Mouse (Mus musculus) cerebellum, adult 2 months (tissue): ENCODE measurements at regions not wholly inside any gene's neighbourhood (a gene's known extent, or its start where the extent isn't known, plus 50 kb on each side); places are given as distances from the start of the nearest gene placed in this dataset.

ENCODE experiments used
- CTCF ChIP-seq: fragments of 200-500 bp; IDR thresholded peaks from 2 replicates; pipeline ENCODE4 v1.5.1; 2011; ENCODE audit warnings: low read depth, mild to moderate bottlenecking, control low read depth, low read length, moderate library complexity, borderline replicate concordance; ENCODE audit not compliant: insufficient read depth
- POLR2A ChIP-seq: fragments of 200-500 bp; IDR thresholded peaks from 2 replicates; pipeline ENCODE4 v1.6.1; 2011; ENCODE audit warnings: low read length, control low read depth, borderline replicate concordance; ENCODE audit not compliant: insufficient read depth

DNA sequence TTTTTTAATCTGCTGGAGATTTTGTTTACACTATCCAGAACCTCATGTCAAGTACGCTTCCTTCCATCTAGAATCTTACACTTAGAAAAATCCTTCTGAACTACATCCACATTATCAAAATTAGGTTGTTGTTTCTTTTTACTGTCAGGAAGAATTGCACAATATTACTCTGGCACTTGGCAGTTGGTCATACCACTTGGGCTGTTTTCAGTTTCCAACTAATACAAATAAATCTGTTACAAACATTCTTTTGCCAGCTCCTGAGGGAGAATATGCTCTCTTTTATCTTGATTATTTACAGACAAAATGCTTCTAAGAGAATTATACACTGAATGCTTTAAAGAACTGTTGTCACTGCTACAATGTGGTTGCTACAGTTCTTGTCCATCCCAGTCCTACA lies 895.8 kb upstream of the Atxn7l3b start:
- TF ChIP-seq CTCF (no peak), POLR2A (no peak)
